Mouse (Mus musculus): ENCODE measurements at regions not wholly inside any gene's neighbourhood (a gene's known extent, or its start where the extent isn't known, plus 50 kb on each side); places are given as distances from the start of the nearest gene placed in this dataset.
"Not testable (repeated sequence)": the region's sequence is repeated elsewhere in the genome, so short reads cannot be mapped to it uniquely, and the experiment has no call there.

DNA sequence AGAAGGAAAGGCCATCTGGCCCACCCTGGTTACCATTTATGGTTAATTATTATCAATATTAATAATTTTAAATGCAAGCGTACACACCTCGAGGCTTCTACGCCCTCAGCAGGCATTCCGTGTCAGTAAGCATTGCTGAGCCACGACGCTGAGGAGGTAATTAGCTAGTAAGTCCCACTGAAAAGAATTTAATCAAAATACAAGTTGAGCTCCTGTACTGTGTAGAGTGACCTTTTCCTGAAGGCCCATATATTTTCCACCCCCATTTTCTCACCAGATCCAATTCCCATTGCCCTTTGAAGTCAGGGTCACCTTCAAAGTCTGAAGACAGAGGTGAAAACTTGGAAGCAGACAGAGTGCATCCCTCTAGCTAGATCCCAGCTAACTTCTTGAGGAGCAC, 179.8 kb downstream of the Gxylt1 start:
- no peak for DNase-seq (ENCODE audit: low spot score in 2 of 2)

DNA sequence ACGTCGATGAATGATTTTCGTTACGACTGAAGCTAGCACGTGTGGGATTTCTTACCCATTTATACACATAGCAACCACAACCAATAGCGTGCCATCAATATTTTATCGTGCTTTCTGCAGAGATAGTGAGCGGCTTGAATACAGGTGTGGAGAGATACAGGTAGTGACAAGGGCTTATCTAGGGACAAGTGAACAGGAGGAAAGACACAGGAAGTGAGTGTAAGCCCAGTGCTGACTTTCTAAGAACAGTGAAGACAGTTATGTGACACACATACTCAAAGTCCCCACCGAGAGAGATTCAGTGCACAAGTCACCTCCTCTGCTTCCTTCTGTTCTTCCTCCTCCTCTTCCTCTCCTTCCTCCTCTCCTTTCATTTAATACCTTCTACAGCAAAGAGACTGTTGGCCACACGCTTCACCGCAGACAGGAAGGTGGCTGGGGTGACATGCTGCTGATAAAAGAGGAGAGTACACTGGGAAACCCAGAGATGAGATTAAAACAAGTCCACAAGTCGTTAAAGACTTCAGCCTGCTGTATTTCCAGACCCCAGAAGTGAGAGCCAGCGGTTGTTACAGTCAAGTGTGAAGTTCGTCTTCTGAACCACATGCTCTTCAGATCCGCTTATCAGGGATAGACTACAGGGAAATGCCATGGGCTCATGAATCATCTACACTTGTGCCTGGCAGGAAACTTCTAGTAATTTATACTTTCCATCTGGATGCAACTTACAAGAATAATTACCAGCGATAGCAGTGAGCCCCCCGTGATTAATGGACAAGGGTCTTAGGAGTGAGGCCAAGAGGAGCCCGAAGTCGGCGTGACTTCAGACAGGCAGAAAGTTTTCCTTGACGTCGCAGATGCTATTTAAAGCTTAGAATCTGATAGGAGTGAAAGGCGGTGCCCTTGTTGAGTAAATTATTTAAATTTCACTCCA, 180.5 kb downstream of the Gxylt1 start:
- DNase-seq (ENCODE audit: low spot score in 2 of 2) = no peak

DNA sequence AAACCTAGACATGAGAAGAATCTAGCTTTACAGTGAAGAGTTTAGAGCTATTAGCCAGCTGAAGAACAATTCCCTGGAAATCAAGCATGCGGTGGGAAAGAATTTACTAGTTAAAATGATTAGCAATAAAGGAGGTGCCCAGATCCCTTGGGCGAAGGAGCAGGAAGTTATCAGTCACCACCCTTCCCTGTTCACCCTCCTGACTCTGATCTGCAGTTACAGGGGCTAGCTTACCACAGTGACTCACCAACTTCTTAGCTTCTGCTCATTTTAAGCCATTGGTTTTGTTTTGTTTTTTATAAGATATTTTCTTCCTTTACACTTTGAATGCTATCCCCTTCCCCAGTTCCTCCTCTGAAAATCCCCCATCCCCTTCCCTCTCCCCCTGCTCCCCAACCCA, 183.6 kb downstream of the Gxylt1 start:
- DNase-seq (ENCODE audit: low spot score in 2 of 2) = no peak

DNA sequence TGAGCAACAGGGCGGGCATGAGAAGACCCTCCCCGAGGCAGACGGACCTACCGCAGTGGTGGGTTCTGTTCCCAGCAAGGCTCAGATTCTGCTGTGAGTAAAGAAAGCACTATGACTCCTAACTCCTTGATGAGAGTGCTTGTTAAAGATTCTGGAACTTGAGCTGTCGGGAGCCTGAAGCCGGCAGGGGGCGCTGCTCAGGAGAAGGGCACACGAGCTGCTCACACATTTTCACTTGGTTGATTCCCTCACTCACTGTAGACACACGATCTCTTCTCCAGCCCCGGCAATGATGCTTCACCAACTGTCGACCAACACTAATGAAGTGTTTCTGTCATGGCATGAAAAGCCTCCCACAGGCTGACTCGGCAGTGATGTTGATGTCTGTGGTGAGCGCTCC, 185.6 kb downstream of the Gxylt1 start:
- peak; percentile 74 to 79 for DNase-seq (ENCODE audit: low spot score in 2 of 2)

DNA sequence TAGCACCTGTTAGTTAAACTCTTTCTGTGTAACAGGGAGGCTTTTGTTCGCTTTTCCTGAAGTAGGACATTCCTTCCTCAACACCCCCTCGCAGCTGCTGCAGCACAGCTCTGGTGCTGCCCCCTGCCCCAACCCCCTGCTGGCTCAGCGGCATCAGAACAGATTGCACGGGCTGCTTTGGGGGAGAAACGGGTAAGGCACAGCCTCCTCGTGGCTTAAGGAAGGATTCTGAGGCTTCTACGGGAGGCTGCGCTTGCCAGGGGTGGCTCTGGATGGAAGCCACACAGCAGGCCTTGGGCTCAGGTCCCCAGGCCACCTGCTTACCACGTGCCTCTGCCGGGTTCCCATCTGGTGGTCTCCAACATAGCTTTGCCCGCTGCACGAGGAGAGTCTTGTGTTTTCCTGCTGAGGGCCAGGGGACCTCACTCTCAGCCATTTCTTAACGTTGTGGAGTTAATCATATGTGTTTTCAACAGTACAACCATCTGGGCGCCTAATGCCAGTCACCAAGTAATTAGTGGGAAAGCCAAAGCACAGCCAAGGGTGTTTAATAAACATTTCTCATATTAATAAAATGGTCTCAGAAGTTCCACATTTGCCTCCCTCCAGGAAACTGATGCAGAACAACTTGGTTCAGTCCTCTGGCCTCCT, 189.9 kb downstream of the Gxylt1 start:
- peak; percentile 49 to 56 for DNase-seq (ENCODE audit: low spot score in 2 of 2)

DNA sequence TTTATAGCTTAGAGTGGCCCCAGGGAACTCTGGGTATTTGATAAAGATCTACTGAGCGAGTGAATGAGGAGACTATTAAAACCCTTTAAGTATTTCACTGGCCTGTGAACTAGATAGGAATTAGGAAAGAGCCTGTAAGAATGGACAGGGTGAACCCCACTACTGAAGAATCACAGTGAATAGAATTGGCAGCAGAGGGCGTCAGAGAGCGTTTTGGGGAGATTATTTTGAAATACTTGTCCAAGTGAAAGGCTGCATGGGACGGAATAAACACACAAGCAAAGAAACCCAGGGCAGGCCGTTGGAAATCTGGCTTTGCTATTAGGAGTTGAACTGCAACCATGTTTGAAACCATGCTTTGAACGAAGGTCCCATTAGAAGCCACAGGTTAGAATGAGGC, 200.9 kb downstream of the Gxylt1 start:
- DNase-seq (ENCODE audit: low spot score in 2 of 2) = no peak

DNA sequence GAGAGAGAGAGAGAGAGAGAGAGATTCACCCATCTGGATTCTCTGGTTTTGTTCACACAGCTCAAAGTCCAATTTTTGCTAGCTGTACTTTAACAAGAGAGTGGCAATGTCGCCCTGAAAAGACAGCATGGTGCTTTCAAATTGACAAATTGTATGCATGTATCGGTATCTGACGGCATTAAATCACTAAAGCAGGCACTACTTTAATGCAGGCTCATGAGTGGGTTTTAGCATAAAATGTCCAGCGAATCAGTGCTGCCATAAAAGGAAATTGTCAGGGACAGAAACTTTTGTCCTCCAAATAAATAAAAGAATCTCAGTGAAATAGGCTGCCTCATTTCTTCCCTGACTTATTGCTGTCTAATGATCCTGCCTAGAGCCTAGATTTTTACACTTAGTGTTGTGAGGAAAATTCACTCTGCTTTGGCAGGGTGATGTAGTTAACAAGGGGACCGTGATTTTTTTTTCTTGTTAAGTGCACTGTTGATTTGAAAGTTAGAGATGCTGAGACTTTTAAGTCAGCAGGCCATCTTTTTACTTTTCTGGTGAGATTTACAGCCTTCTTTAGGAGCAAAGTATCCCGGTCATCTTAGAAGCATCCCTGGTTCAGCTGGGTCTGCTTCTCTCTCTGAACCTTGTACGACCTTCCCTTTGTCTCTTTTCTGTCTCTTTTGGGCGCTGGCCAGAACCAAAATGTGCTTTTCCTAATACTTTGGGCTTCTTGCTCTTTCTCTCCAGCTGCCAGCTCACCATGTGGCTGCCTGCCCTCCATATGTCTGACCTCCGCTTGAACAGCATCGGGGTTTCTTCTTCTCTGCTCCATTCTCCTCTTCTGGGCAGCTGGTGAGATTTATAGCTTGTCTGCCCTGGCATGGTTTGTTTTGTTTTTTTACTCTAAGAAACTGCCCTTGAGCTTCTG, 212.5 kb downstream of the Gxylt1 start:
- DNase-seq (ENCODE audit: low spot score in 2 of 2) = peak; percentile 7 to 24

DNA sequence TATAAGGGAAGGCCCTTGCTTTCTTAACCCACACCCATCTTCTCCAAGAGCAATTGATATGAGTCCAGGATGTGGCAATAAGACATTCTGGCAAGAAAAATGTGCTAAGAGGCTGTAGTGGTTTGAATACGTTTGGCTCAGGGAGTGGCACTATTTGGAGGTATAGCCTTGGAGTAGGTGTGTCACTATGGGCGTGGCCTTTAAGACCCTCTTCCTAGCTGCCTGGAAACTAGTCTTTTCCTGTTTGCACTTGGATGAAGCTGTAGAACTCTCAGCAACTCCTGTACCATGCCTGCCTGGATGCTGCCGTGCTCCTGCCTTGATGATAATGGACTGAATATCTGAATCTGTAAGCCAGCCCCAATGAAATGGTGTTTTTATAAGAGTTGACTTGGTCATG, 221.5 kb downstream of the Gxylt1 start:
- DNase-seq (ENCODE audit: low spot score in 2 of 2) = no peak

DNA sequence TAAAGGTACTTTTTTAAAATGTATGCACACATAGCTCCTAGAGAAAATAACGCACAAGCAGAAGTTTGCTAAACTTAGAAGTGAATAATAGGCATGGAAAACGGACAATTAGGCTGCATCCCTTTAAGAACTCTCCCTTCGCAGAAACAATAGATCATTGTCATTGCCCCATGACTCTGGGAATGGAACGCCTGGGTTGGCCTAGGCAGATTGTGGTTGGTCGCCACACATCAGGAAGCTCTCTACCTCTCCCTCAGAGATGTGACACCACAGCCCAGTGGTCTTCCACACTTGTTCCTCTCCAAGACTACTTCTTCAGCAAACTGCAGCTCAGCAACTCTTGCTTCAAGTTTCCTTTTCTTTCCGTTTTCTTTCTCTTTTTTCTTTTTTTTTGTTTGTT, 247.8 kb downstream of the Gxylt1 start:
- no peak for DNase-seq (ENCODE audit: low spot score in 2 of 2)

DNA sequence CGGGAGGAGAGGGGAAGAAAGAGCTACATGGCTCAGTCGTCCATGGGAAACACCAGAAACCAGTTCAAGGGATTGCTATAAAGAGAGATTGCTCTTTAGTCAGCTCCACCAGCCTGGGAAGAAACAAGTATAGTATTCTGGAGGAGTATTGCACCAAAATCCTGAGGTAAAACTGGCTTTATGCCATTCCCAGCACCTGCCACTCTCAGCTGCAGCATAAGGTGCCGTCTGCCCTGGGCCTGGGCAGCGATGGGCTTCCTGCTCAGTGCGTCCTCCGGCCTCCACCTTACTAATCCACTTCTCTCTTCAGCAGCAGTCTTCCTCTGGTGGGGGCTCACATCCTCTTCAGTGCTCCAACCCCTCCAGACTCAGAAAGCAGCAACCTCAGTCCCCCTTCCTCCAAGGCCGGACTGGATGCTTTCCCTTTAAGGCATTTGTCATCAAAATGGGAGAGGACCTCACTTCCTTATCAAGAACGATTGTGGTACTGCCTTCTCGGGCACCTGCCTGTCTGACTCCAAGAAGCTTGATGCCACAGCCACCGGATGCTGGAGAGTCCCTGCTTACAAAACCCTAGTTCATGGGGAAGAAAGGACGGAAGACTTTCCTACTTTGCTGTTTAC, 248.4 kb downstream of the Gxylt1 start:
- no peak for DNase-seq (ENCODE audit: low spot score in 2 of 2)

DNA sequence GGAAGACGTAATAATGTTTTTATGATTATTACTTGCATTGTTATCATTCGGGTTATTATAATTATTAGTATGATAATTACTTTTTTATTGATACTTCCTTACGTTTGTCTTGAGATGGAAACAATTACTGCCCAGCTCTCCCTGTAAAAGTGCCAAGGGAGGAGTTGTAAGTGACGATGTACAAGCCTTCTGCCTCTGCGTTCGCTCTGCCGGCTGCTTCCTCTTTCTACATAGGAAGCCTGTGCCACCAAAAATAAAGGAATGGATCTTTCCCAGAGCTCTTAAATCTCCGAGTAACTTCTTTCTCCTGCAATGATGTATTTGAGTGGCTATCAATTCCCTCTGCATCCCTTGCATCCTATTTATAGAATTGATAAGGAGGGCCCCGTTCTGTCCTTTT, 249.2 kb downstream of the Gxylt1 start:
- DNase-seq (ENCODE audit: low spot score in 2 of 2) = no peak

DNA sequence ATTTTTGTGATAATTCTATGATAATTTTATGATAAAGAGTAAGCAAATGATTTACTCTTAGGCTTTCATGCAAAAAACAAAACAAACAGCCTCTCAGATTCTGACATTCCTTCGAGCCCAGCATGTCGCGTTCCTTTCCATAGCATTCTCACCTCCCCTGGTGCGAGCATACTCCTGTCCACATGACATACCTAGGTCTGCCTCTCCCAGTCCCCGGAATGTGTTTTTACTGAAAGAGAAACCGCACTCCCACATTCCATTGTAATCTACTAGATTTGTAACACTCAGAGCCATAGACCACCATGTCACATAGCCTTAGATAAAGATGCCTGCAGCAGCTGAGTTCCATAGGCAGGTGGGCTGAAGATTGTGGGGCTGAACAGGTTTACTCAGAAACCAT, 250.8 kb downstream of the Gxylt1 start:
- DNase-seq (ENCODE audit: low spot score in 2 of 2) = no peak

DNA sequence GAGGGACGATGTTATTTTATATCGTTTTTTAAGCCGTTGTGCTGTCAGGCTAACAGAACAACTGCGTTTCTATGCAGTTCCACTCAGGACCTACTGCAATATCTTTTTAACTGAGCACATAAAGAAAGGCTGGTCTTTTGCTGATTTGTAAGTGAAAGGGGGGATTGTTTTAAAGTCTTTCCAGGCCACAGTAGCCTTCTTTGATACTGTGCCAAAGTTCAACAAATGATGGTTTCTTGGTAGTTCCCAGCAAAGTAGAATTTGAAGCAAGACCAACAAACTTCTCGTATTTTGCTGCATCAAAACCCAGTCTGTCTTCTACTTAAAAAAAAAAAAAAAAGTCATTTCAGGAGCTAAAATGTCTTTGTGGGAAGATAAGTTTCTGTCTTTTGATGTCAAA, 263.8 kb downstream of the Gxylt1 start:
- no peak for DNase-seq (ENCODE audit: low spot score in 2 of 2)

DNA sequence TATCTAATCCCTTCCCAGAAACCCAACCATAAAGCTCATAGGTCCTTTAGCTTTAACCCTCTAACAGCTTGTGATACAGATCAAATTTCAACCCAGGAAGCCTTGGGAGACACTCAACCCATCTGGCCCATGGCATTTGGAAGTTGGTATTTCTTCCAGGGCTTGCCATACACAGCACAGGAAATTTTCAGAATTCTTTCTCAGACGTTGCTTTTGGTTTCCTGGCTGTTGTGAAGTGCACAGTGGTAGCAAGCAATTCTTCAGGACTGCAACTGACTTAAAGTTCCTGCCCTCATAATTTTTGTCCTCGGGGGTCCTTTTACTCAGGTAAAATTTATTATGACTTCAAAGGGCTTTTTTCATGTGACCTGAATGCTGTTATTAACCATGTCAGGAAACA, 264.4 kb downstream of the Gxylt1 start:
- DNase-seq (ENCODE audit: low spot score in 2 of 2) = no peak

DNA sequence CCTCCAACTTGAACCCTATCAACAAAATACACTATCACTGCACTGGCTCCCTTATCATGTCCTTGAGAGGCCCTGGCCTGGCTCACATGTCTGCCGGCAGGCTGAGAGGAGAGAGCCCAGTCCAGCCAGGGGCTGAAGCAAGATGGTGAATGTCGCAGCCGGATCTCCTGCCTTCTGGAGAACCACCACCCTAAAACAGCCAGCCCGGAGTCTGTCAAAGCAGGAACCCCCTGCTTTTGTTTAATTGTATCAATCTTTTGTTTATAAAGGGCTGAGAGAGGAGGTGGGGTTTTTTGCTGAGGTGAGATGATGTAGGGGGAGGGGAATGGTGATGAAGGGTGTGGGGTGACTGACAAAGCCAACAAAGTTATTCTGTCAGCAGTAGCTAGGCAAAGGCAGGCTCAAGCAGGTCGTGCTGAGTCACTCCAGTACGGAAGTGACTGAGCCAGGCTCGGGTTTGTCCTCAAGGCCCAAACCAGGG, 269.2 kb downstream of the Gxylt1 start:
- DNase-seq (ENCODE audit: low spot score in 2 of 2) = no peak

DNA sequence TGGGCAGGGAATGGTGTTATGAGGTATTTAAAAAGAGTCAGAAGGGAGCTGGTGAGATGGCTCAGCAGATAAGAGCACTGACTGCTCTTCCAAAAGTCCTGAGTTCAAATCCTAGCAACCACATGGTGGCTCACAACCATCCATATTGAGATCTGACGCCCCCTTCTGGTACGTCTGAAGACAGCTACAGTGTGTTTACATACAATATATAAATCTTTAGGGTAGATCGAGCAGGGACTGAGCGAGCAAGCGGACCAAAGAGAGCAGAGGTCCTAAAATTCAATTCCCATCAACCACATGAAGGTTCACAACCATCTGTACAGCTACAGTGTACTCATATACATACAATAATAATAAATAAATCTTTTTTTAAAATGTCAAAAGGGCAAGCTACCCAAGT, 269.8 kb downstream of the Gxylt1 start:
- not testable (repeated sequence) for DNase-seq (ENCODE audit: low spot score in 2 of 2)

DNA sequence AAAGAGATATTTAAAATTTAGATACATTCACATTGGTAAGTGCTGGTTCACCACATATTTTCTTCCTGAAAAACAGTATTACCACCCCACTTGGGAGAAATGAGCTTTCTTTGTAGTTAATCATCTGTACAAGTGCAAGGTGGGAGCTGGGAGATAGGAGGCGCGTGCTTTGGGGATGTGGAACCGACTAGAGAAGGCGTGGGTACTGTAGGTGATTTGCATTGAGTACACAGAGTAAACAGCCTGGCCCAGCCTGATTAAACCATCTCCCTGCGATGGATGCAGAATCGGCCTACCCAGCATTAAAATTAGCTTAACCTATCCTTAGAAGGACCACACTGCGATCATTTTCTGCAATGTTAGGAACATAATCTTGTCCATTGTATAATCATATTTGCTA, 270.4 kb downstream of the Gxylt1 start:
- no peak for DNase-seq (ENCODE audit: low spot score in 2 of 2)

DNA sequence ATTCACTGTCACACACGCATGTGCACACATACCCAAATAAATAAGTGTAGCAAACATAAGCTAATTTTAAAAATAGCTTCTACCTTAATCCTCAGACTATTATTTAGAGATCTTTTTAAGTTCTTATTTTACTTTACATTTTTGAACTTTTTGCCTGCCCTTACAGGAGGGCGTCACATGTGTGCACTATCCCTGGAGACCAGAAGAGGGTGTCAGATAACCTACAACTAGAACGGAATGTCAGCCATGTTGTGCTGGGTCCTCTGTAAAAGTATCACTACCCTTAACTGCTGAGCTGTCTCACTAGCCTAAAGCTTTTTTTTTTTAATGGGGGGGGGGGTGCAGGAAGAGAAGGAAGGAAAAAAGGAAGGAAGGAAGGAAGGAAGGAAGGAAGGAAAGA, 271.7 kb downstream of the Gxylt1 start:
- no peak for DNase-seq (ENCODE audit: low spot score in 2 of 2)

DNA sequence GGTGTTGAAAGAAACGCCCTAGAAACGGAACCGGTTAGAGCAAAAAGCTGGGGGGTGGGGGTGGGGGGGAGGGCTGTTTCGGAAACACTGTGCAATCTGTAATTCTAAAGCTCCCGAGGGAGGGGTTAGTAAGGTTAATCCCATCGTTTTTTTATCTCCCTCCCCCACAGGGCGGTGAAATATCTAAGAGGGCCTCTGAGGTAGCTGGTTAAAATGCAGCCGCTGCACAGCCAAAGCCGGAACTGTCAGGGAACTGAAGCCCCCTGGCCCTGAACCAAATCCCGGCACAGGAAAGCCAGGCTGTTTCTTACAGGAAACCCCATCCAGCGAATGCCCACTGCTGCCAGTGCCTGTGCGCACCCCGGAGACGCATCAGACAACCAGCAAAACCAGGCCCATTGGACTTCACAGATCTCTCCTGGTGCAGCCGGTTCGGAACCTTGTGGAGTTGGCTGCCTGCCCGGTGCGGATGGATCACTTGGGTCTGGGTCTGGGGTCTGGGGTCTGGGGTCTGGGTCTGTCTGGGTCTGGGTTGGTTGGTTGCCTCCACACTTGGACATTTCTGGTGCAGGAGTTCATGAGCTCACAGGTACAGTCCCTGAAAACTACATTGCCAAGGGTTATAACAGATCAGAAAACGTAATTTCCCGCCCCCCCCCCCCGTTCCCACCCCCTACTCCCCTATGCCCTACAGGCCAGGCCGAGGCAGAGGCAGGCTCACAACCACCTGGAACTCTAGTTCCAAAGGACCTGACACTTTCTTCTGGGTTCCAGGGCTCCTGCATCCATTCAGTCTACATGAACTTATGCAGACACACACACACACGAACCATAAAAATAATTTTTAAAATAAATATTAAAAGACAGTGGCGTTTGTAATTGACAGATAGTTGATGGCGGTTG, 272.7 kb downstream of the Gxylt1 start:
- peak; percentile 63 to 74 for DNase-seq (ENCODE audit: low spot score in 2 of 2)
